Mouse (Mus musculus): ENCODE data around the gene Prl2b1. TPM values are rescaled to one million over a fixed set of nuclear protein-coding genes. Genes with fewer than 3 reads are reported as not detected.

Gene Prl2b1
- total RNA-seq (2021) = not detected
- long read RNA-seq, experiment 1 = 0 reads
- long read RNA-seq, experiment 2 = 0 reads

DNA sequence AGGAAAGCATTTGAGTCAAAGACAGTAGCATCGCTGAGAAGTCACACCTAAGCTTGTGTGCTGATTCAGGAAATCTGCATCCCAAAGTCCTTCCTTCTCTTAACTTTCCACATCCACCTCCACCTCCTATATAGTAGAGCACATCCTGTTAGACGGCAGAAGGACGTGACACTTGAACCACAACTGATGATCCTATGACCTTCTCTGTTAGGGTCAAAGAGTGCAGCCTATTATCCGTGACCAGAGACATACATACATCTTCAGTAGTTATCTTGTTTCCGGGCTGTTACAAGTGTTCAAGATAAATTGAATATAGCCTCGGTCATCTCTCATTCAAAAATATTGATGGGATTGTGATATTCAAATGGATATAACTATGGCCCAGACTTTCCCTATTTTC lies at the start of gene Prl2b1:
TSS of gene Prl2b1 (minus strand) at position 101 of the 400 bp plus-strand sequence.
- DNase-seq = no peak
- intact Hi-C loops (cut with DNase I; ENCODE audit: low total_unique reads) = no loop called here

DNA sequence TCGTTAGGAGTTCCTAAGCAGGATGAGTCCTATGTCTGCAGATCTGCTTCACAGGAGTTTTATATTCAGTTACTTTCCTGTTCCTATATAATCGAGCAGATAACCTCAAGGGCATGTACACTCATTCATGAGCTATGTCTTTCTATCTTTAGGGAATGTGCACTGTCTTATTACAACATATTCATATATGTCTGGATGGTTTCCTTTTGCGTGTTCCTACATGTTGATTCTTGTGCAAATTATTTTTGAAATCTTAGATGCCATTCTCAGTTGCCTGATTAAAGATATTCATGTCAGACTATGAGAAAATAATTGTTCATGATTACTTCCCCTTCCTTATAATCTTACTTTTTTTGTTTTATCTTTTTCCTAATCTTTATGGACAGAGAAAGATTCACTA lies 47.9 kb upstream of the Prl2b1 start, which contains the start of gene Prl8a6:
TSS of gene Prl8a6 (minus strand) at position 101 of the 400 bp plus-strand sequence.
- intact Hi-C loops (cut with DNase I; ENCODE audit: low total_unique reads) = no loop called here
- DNase-seq = no peak

- DNase-seq = no peak
- intact Hi-C loops (cut with DNase I; ENCODE audit: low total_unique reads) = no loop called here
Observed at GRCm38 (mm10) chr13:27433159-27433558, 42.5 kb upstream of the Prl2b1 start.

GRCm38 (mm10) chr13:27413640-27414039 lies 23.0 kb upstream of the Prl2b1 start:
- intact Hi-C loops (cut with DNase I; ENCODE audit: low total_unique reads) = no loop called here
- no peak for DNase-seq

DNA sequence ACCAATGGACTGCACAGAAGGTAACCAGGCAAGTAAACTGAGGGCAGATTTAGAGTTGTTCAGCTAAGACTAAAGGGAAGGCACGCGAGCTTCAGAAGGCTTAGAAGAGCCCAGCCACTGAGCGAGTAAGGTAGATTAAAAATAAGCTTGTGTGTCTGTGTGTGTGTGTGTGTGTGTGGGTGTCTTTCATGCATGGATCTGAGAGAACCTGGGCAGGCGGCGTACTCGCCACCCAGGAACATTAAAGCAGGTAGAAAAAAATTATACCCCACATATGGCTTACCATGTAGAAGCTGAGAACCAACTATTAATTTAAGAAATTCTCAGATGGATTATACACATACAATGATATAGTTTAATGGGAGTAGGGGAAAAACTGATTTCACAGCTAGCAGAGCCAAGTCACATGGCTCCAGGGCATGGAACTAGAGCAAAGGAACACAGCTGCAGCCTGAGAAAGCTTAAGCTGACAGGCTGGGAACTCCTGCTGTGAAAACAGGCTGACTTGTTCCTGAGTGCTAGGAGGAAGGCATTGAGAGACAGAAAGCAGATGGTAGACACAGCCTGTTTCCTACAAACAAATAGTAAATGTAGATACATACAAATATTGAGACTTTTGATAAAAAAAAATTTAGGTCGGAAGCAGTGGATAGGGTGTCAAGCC lies 8.5 kb upstream of the Prl2b1 start:
- intact Hi-C loops (cut with DNase I; ENCODE audit: low total_unique reads) = no loop called here
- no peak for DNase-seq

DNA sequence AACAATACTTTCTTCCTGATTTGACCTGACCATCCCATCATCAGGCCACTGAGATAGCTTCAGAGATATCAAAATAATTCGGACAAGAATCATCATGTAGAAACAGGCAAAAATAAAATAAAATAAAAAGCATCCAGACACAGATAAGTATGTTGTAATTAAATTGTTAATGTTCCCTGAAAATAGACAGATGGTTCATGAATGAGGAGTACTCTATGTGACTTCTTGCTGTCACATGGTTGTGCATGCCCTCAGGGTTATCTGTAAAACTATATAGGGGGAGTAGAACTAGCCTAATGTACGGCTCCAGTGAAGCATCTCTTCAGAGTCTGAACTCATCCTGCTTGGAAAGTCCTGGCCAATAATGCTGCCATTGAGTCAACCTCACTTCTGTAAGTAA lies 45.3 kb downstream of the Prl2b1 start, which contains the start of gene Prl8a2:
TSS of gene Prl8a2 (plus strand) at position 301 of the 400 bp plus-strand sequence.
- no peak for DNase-seq
- intact Hi-C loops (cut with DNase I; ENCODE audit: low total_unique reads) = no loop called here

DNA sequence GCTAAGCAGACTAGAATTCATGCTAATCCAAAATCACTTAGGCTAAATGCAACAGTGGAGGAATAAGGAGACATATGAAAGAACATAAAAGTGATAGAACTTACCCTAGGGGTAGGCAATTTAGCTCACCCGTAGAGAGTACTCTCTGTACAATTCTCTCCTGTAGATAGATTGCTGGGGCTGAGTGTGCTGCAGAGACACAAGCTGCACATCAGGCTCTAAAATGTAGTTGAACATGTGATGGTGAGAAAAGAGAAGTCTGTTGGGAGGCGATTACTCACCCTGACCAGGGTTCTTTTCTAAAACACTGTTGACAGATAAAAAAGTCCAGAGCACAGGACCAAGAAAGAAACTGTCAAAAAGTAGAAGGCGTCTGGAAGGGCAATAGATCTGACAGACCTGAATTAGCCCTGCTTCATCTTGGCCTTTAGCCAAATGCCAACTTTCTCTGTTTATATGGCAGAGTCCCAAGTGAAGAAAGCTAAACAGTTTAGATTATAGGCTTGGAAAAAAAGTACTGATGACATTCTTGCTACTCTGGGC lies 47.8 kb downstream of the Prl2b1 start:
- DNase-seq = no peak

DNA sequence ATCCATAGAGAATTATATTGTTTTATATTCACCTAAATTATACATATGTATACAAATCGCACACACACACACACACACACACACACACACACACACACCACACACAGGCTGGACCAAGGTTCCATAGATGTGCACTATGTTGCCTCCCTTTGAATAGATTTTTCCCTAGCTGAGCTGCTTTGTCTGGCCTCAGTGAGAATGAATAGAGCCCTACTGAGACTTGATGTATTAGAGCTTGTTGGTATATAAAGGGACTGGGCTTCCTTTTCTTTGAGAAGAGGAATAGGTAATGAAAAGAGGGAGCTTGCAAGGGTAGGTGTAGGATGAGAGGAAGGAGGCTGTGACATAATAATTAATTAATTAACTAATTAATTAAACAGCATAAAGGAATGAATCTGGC lies 55.7 kb downstream of the Prl2b1 start:
- intact Hi-C loops (cut with DNase I; ENCODE audit: low total_unique reads) = no loop called here
- no peak for DNase-seq

More for the DNA sequence above, 47.8 kb downstream of the Prl2b1 start:
- intact Hi-C loops (cut with DNase I; ENCODE audit: low total_unique reads) = no loop called here

Other genes with a start within 250 kb of the Prl2b1 start
- gene Prl3d3, start 234.1 kb downstream of the Prl2b1 start, total RNA-seq (2021) = not detected
- not detected for gene Prl3c1, start 194.2 kb downstream of the Prl2b1 start, total RNA-seq (2021)
- not detected for gene Prl3b1, start 149.0 kb downstream of the Prl2b1 start, total RNA-seq (2021)
- not detected for gene Prl3a1, start 131.4 kb downstream of the Prl2b1 start, total RNA-seq (2021)
- gene Prl6a1, start 78.2 kb downstream of the Prl2b1 start, total RNA-seq (2021) = not detected
- gene Prl8a2, start 45.2 kb downstream of the Prl2b1 start, total RNA-seq (2021) = not detected
- gene Prl8a6, start 47.8 kb upstream of the Prl2b1 start, total RNA-seq (2021) = not detected
- not detected for gene Prl8a8, start 122.4 kb upstream of the Prl2b1 start, total RNA-seq (2021)
- gene Prl8a9, start 173.8 kb upstream of the Prl2b1 start, total RNA-seq (2021) = not detected
- not detected for gene Prl8a1, start 191.3 kb upstream of the Prl2b1 start, total RNA-seq (2021)
- not detected for gene Prl7b1, start 219.7 kb upstream of the Prl2b1 start, total RNA-seq (2021)

All from gastrocnemius, postnatal 14 days (tissue).